Mouse (Mus musculus) intestine, embryonic 16.5 days (tissue): ENCODE data around the gene Runx3. TPM values are rescaled to one million over a fixed set of nuclear protein-coding genes. Genes with fewer than 3 reads are reported as not detected.

Source experiments
- ATAC-seq: fragments of 200-750 bp; cut with Nextera tagmentation; 2 replicates; pipeline ENCODE4 v1.8.0; 2017; ENCODE audit warnings: moderate TSS enrichment, moderate library complexity
- H3K27ac ChIP-seq: fragments of 300-500 bp; sonication (generic); 2 replicates; pipeline ENCODE4 v1.5.1; 2014; ENCODE audit warnings: mild to moderate bottlenecking, low read length
- H3K27me3 ChIP-seq: fragments of 300-500 bp; sonication (generic); replicated peaks from 2 replicates; pipeline ENCODE4 v1.6.1; 2014; ENCODE audit warnings: low read length, control low read depth, mixed read lengths; ENCODE audit not compliant: control insufficient read depth, insufficient read depth
- H3K36me3 ChIP-seq: fragments of 300-500 bp; sonication (generic); 2 replicates; pipeline ENCODE4 v1.6.1; 2014; ENCODE audit warnings: low read length, control low read depth; ENCODE audit not compliant: control insufficient read depth, insufficient read depth
- H3K4me1 ChIP-seq: fragments of 300-500 bp; sonication (generic); 2 replicates; pipeline ENCODE4 v1.6.1; 2014; ENCODE audit warnings: low read length, control low read depth, mixed read lengths; ENCODE audit not compliant: control insufficient read depth, insufficient read depth
- H3K4me2 ChIP-seq: fragments of 300-500 bp; sonication (generic); 2 replicates; pipeline ENCODE4 v1.6.1; 2014; ENCODE audit warnings: low read depth, low read length, control low read depth
- H3K4me3 ChIP-seq: fragments of 300-500 bp; sonication (generic); 2 replicates; pipeline ENCODE4 v1.5.1; 2014; ENCODE audit warnings: mild to moderate bottlenecking, low read length
- H3K9ac ChIP-seq: fragments of 300-500 bp; sonication (generic); 2 replicates; pipeline ENCODE4 v1.6.1; 2014; ENCODE audit warnings: low read depth, low read length
- H3K9me3 ChIP-seq: fragments of 300-500 bp; sonication (generic); 2 replicates; pipeline ENCODE4 v1.6.1; 2016; ENCODE audit warnings: low read length, control low read depth; ENCODE audit not compliant: control insufficient read depth
- WGBS: fragments of 180-500 bp; shearing (Covaris S2); extraction: QIAGEN DNeasy Blood & Tissue Kit; methylation state at CpG from one replicate; pipeline ENCODE4 v1.1.7; 2014; 5-methylcytosine and 5-hydroxymethylcytosine counted together
- polyA plus RNA-seq: library from polyadenylated mRNA; unstranded; fragments of >200 nt; fragmentation: Nextera tagmentation; extraction: Ambion mirVana; gene quantifications from 2 replicates; pipeline ENCODE4 v1.2.1, GENCODE M21; 2015

Runx3 gene
- polyA plus RNA-seq, 1 experiment from 2014 or later, result 0.33 TPM

DNA sequence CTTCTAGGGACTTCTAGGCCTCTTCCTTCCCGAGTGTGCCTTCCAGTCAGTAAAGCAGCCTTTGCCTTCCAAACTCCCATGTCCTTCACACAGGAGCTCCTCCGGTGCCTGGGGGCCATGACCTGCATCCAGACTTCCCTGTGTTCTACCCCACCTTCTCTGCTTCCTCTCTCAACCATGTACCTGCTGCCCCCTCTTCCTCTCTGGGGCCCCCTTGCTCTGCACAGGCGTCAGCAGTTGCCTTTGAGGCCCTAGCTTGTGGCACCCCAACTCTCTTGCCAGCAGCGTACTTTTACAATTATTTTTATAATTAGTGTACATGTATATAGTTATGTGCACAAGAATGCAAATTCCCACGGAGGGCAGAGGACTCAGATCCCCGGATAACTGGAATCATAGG, 37.4 kb upstream of the Runx3 start:
- no peaks in the 10 kb centered on the region for H3K4me1 ChIP-seq
- no peaks in the 10 kb centered on the region for H3K36me3 ChIP-seq
- H3K4me2 ChIP-seq, result no peak overlapping the region
- no peak overlapping the region for H3K9ac ChIP-seq
- no peak overlapping the region for H3K4me3 ChIP-seq
- H3K27me3 ChIP-seq, result no peaks in the 10 kb centered on the region
- no peak overlapping the region for H3K27ac ChIP-seq
- 72% methylated on average over 6 of the region's 6 CpGs for WGBS
- ATAC-seq, result no peak
- no peaks in the 10 kb centered on the region for H3K9me3 ChIP-seq

DNA sequence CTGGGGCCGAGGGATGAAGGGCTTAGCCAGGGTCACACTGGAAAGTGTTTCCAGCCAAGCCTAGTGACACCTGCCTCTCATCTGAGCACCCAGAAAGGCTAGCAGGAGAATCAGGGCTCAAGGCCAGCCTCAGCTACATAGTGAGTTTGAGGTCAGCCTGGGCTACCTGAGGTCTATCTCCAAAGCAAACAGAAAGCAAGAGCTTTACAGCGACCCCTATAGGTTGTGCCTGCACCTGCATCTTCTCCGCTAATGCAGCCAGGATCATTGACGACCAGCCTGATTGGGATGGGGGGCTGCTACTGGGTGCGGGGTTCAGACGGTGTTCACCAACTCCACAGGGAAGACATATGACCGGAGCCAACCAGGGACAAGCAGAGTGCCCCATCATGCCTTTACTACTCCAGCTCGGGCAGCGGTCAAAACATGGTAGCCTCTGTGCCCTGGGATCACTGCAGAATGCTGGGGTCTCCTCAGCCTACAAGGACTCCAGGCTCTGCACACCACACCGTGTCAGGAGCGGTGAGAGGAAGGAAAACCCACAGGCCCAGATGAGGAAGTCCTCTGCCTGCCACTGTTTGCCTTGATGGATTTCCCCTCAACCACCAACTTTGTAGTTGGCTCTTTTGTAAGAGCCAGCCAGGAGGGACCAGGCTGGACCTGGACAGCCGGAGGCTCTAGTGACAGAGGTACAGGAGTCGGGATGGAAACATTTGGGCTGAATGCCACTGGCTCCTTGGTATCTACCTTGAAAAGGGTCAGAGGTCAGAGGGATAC, 35.2 kb upstream of the Runx3 start:
- Histone ChIP-seq H3K9me3 (no peaks in the 10 kb centered on the region), H3K4me3 (no peak overlapping the region), H3K4me2 (no peak overlapping the region), H3K27ac (no peak overlapping the region), H3K27me3 (no peaks in the 10 kb centered on the region), H3K36me3 (no peaks in the 10 kb centered on the region), H3K4me1 (no peaks in the 10 kb centered on the region), H3K9ac (no peak overlapping the region)
- 68% methylated on average over 13 of the region's 13 CpGs for WGBS
- ATAC-seq, result no peak

DNA sequence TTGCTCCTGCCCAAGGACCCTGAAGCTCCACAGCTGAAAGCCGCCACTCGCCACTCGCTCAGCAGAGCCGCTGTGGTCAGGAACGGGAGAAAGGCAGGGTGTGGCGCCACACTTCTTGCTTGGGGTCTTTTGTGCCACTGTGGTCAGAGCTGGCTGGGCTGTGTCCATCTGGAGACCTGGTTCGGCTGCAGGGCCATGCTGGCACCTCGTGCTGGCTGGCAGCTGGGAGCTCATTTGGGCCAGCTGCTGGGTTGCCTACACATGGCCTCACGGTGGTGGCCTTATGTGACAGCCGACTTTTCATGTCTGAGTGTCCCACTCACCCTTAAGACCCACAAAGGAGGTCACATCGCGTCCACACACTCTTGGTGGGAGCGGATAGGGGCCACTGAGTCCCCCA, 29.8 kb upstream of the Runx3 start:
- H3K4me1 ChIP-seq, result no peaks in the 10 kb centered on the region
- H3K27me3 ChIP-seq, result no peaks in the 10 kb centered on the region
- ATAC-seq, result no peak
- H3K4me2 ChIP-seq, result no peak overlapping the region
- H3K36me3 ChIP-seq, result no peaks in the 10 kb centered on the region
- H3K27ac ChIP-seq, result no peak overlapping the region
- H3K9ac ChIP-seq, result no peak overlapping the region
- 73% methylated on average over 13 of the region's 13 CpGs for WGBS
- no peak overlapping the region for H3K4me3 ChIP-seq
- no peaks in the 10 kb centered on the region for H3K9me3 ChIP-seq

DNA sequence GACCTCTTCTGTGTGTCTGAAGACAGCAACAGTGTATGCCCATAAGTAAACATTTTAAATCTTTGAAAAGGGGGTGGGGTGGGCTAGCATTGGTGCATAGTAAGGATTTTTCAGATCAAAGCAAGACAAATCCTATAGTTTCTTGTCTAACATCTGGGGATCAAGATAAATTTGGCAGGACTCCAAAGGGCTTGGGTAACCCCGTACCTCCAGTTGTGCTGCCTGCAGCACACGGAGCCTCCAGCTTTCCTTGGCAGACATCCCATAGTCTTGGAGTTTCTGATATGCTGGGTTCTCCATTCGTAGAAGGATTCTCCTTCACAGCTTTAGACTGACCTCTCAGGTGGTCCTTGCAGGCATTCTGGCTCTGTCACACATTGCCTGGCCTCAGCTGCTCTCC, 27.6 kb upstream of the Runx3 start:
- 48% methylated on average over 3 of the region's 3 CpGs for WGBS
- Histone ChIP-seq H3K27ac (no peak overlapping the region), H3K9me3 (no peaks in the 10 kb centered on the region), H3K27me3 (no peaks in the 10 kb centered on the region), H3K4me1 (no peaks in the 10 kb centered on the region), H3K9ac (no peak overlapping the region), H3K4me2 (no peak overlapping the region), H3K4me3 (no peak overlapping the region), H3K36me3 (no peaks in the 10 kb centered on the region)
- ATAC-seq, result no peak

DNA sequence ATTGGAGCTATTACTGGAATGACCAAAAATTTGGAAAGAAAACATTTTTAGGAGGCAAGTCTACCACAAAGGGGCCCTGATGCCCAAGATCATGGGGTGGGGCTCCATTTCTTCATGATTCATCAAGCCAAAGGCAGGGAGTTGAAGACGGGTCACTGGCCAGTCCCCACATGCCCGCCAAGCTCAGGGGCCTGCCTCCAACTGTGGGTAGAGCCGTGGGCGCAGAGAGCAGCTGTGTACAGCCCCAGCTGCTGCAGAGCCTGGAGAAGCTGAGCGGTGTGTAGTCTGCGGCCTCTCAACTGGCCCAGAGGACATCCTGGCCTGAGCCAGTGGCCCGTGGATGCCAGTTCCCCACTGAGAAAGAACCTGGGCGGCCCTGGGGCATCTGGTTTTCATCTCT, 24.8 kb upstream of the Runx3 start:
- Histone ChIP-seq H3K27ac (no peak overlapping the region), H3K27me3 (no peaks in the 10 kb centered on the region), H3K4me3 (no peak overlapping the region), H3K36me3 (no peaks in the 10 kb centered on the region), H3K9me3 (no peaks in the 10 kb centered on the region), H3K4me2 (no peak overlapping the region), H3K4me1 (no peaks in the 10 kb centered on the region), H3K9ac (no peak overlapping the region)
- no peak for ATAC-seq
- 84% methylated on average over 8 of the region's 8 CpGs for WGBS

DNA sequence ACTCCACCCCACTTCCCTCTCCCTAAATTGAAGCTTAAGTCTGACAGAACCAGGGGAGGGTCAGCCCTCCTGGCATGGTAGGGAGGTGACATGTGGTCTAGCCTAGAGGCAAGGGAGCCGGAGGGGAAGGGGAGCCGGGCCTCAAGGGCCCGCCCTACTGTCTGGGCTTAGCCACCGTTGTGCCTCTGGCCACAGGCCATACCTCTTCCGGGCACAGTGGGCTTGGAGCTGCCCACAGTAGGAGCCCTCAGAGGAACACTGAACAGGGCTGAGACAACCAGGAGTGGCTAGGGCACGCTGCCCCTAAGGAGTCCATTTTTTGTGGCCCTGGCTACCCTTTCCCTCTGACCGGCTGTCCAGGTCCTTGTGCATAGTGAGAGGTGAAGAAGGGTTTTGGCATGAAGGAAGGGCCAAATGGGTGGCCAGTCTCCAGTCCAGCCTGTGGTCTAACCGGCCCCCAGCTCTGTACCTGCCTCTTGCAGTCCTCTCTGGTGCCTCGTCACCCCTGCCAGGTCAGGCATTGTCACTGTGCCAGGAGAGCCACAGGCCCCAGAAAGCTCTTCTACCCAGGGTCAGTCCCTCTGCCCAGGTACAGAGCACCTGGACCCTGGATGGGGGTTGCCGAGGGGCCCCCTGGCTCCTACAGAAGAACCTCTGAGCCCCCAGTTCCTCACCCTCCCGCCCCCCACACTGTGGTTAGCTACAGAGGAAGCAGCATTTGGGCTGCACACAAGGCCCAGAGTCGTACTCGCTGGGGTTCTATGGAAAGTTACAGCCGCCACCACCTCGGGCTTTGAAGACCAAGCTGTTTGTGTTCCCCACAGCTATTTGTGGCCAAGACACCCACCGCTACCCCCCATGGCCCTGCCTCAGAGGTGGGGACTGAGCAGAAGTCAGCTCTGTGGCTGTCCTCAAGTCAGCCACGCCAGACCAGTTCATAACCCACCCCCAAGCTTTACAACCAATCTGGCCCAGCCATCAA, 22.3 kb upstream of the Runx3 start:
- ATAC-seq, result no peak
- no peak overlapping the region for H3K27ac ChIP-seq
- H3K36me3 ChIP-seq, result no peaks in the 10 kb centered on the region
- no peak overlapping the region for H3K4me2 ChIP-seq
- no peak overlapping the region for H3K4me3 ChIP-seq
- H3K9me3 ChIP-seq, result no peaks in the 10 kb centered on the region
- H3K9ac ChIP-seq, result no peak overlapping the region
- no peaks in the 10 kb centered on the region for H3K27me3 ChIP-seq
- no peaks in the 10 kb centered on the region for H3K4me1 ChIP-seq
- 83% methylated on average over 17 of the region's 17 CpGs for WGBS

DNA sequence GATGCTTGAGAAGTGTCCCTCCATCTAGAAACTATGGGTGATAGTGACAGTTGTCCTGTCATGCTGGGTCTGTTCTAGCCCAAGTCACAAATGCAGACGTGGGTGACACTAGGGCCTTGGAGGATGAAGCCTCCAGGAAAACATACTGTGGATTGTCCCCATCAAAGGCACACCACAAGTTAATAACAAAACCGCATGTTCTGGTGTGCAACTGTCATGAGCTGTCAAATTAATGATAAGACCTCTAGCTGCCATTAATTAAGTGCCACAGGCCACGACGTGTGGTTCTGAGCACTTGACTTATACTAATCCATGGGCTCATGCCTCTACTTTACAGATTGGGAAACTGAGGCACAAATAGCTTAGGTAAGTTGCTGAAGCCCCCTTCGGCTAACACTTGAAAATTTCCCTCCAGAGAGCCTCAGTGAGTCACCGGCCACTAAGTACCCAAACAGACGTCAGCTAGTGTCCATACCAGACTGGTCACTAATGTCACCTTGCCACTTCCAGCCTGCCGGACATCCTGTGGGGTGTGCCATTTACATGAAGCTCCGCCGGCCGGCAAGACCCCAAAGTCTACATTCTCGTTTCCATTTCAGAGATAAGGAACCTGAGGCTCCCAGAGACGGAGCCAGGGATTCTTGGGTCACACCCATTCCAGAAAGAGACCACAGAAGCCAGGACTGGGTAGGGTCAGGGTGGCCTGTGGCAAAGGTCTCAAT, 18.3 kb upstream of the Runx3 start:
- no peaks in the 10 kb centered on the region for H3K4me1 ChIP-seq
- H3K27ac ChIP-seq, result no peak overlapping the region
- H3K9ac ChIP-seq, result no peak overlapping the region
- H3K36me3 ChIP-seq, result no peaks in the 10 kb centered on the region
- H3K4me3 ChIP-seq, result no peak overlapping the region
- no peak overlapping the region for H3K4me2 ChIP-seq
- H3K27me3 ChIP-seq, result no peaks in the 10 kb centered on the region
- ATAC-seq, result no peak
- 65% methylated on average over 13 of the region's 13 CpGs for WGBS
- no peaks in the 10 kb centered on the region for H3K9me3 ChIP-seq

DNA sequence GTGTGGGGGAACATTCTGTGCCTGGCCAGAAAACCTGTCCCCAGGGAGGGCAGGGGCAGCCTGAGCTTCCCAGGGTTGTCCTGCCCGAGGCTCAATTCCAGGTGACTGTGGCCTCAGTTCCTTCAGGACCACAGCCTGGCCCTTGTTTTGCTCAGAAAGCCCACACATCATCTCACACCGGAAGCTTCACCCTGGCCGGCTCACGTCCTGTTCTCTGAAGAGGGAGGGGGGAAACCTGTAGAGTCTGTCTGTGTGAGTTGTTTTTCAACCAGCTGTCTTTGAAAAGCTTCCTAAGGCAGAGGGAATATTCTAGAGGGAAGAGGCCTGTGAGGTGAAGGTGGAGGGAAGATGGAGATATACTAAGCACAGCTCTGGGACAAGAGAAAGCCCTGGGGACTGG, 17.7 kb upstream of the Runx3 start:
- WGBS, result 20% methylated on average over 4 of the region's 4 CpGs
- no peak for ATAC-seq
- Histone ChIP-seq H3K9me3 (no peaks in the 10 kb centered on the region), H3K4me2 (no peak overlapping the region), H3K9ac (no peak overlapping the region), H3K27ac (no peak overlapping the region), H3K4me1 (no peaks in the 10 kb centered on the region), H3K4me3 (no peak overlapping the region), H3K27me3 (no peaks in the 10 kb centered on the region), H3K36me3 (no peaks in the 10 kb centered on the region)

DNA sequence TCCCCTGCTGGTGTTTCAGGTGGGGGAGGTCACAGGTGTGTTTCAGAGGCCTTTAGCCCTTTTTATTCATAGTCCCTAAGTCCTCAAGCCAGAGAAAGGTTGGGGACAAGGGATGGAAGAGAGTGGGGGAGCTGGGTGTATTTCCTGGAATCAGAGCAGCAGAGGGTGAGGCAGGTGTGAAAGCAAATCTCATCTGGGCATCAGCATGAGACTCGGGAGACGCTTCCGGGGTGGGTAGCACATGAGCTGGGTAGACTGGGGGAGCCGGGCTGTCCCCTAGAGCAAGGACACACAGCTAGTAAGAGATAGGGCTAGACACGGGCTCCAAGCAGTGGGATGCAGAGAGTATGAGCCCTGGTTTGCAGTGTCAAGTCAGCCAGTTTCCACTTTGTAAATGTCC, 16.7 kb upstream of the Runx3 start:
- no peak overlapping the region for H3K4me2 ChIP-seq
- no peak overlapping the region for H3K9ac ChIP-seq
- ATAC-seq, result no peak
- H3K4me3 ChIP-seq, result no peak overlapping the region
- no peaks in the 10 kb centered on the region for H3K4me1 ChIP-seq
- no peaks in the 10 kb centered on the region for H3K36me3 ChIP-seq
- H3K9me3 ChIP-seq, result no peaks in the 10 kb centered on the region
- no peaks in the 10 kb centered on the region for H3K27me3 ChIP-seq
- no peak overlapping the region for H3K27ac ChIP-seq
- WGBS, result 55% methylated on average over 5 of the region's 5 CpGs
